Comparison of ENCODE assay signal across 26 mouse cellular contexts in genomic region chr12:91500475-91500874, GRCm38 (mm10).
DNase-seq lines count a peak whose midpoint lies in the region; ATAC-seq and TF ChIP-seq lines count a peak whose summit lies in the region.
"Had no signal": no experiment of that assay in that cellular context is flagged by ENCODE, and none has a peak within 500 bp of the region (broad histone marks: within the 10 kb centered on the region; RNA-seq: fewer than 3 reads in every experiment).

No protein-coding gene starts in this region.

- no peak overlapping the region for H3K9ac ChIP-seq in forebrain, embryonic 11.5 days (ENCODE audit: low read length)
- no peak overlapping the region for H3K9ac ChIP-seq in intestine, embryonic 15.5 days
- H3K9ac ChIP-seq in intestine, postnatal 0 days (ENCODE audit: low read depth, low read length): no peak overlapping the region
- H3K9ac ChIP-seq: embryonic facial prominence, embryonic 13.5 days; embryonic facial prominence, embryonic 15.5 days; forebrain, embryonic 12.5 days had no signal

- H3K36me3 ChIP-seq in forebrain, embryonic 10.5 days (replicated peaks): no peaks in the 10 kb centered on the region
- H3K36me3 ChIP-seq in forebrain, embryonic 11.5 days (ENCODE audit: control insufficient read depth, insufficient read depth, low read length): no peaks in the 10 kb centered on the region
- H3K36me3 ChIP-seq in intestine, embryonic 15.5 days: no peaks in the 10 kb centered on the region
- no peaks in the 10 kb centered on the region for H3K36me3 ChIP-seq in intestine, postnatal 0 days (ENCODE audit: control insufficient read depth, insufficient read depth)
- H3K36me3 ChIP-seq: embryonic facial prominence, embryonic 13.5 days; embryonic facial prominence, embryonic 15.5 days; forebrain, embryonic 12.5 days; G1E had no signal

- peaks cover 21% of the 10 kb centered on the region for H3K4me1 ChIP-seq in forebrain, embryonic 10.5 days
- peaks cover 3% of the 10 kb centered on the region; the same call in 1 of the 2 replicates for H3K4me1 ChIP-seq in forebrain, embryonic 11.5 days (replicated peaks; ENCODE audit: control insufficient read depth, insufficient read depth, low read length)
- no peaks in the 10 kb centered on the region for H3K4me1 ChIP-seq in intestine, embryonic 15.5 days (replicated peaks)
- H3K4me1 ChIP-seq in intestine, postnatal 0 days (replicated peaks; ENCODE audit: control insufficient read depth, insufficient read depth, low read length): no peaks in the 10 kb centered on the region

- H3K27me3 ChIP-seq in forebrain, embryonic 10.5 days (ENCODE audit: poor library complexity, severe bottlenecking): no peaks in the 10 kb centered on the region
- no peaks in the 10 kb centered on the region; the same call in 1 of the 2 replicates for H3K27me3 ChIP-seq in forebrain, embryonic 11.5 days (ENCODE audit: control insufficient read depth, insufficient read depth, low read length)
- H3K27me3 ChIP-seq in intestine, embryonic 15.5 days (replicated peaks): no peaks in the 10 kb centered on the region
- H3K27me3 ChIP-seq in intestine, postnatal 0 days (replicated peaks; ENCODE audit: control insufficient read depth, insufficient read depth, low read length): no peaks in the 10 kb centered on the region
- H3K27me3 ChIP-seq: CH12.LX; embryonic facial prominence, embryonic 13.5 days; embryonic facial prominence, embryonic 15.5 days; forebrain, embryonic 12.5 days had no signal

- DNase-seq in forebrain, embryonic 10.5 days (ENCODE audit: extremely low spot score, low spot score): no peak
- no peak for DNase-seq in forebrain, embryonic 11.5 days (ENCODE audit: low spot score)
- no peak for DNase-seq in spleen, postnatal 4 days (ENCODE audit: low spot score in 2 of 2)
- DNase-seq: adrenal gland, adult 8-10 months; adrenal gland, postnatal 25 days; B cell, adult 2 months; cerebellum, adult 11 months; cerebellum, adult 18-20 months; cerebellum, adult 8-10 months; cerebellum, adult 9-11 months; cerebellum, postnatal 14 days; cerebellum, postnatal 36 days; embryo, embryonic 11 days had no signal

- no peak for TF ChIP-seq CTCF in intestine, postnatal 0 days (IDR thresholded peaks at IDR 0.05; ENCODE audit: low read depth)

- no peak overlapping the region for H3K4me3 ChIP-seq in forebrain, embryonic 10.5 days
- H3K4me3 ChIP-seq in forebrain, embryonic 11.5 days (ENCODE audit: low read depth, low read length): no peak overlapping the region
- H3K4me3 ChIP-seq in intestine, embryonic 15.5 days (replicated peaks): no peak overlapping the region
- H3K4me3 ChIP-seq in intestine, postnatal 0 days (ENCODE audit: low read depth, low read length): no peak overlapping the region
- H3K4me3 ChIP-seq: embryonic facial prominence, embryonic 13.5 days; embryonic facial prominence, embryonic 15.5 days; erythroblast, embryonic 14.5 days; forebrain, embryonic 12.5 days had no signal

- ATAC-seq in forebrain, embryonic 11.5 days (replicated peaks; ENCODE audit: low FRiP score): no peak
- peak; percentile 76 for ATAC-seq in intestine, embryonic 15.5 days
- ATAC-seq in intestine, postnatal 0 days: peak; percentile 86
- ATAC-seq: activated CD4-positive, CD25-positive, alpha-beta regulatory T cell, adult 4 months; CD4-positive, CD25-positive, alpha-beta regulatory T cell, adult 4 months; forebrain, embryonic 14.5 days; forebrain, embryonic 16.5 days; Patski had no signal

- H3K4me2 ChIP-seq in forebrain, embryonic 11.5 days (ENCODE audit: low read depth, low read length, severe bottlenecking): no peak overlapping the region
- H3K4me2 ChIP-seq in intestine, embryonic 15.5 days (replicated peaks): no peak overlapping the region
- no peak overlapping the region for H3K4me2 ChIP-seq in intestine, postnatal 0 days (replicated peaks; ENCODE audit: low read depth)
- H3K4me2 ChIP-seq: embryonic facial prominence, embryonic 13.5 days; embryonic facial prominence, embryonic 15.5 days; forebrain, embryonic 12.5 days had no signal

- WGBS in forebrain, embryonic 10.5 days: 91% methylated on average over 2 of the region's 2 CpGs
- WGBS in forebrain, embryonic 11.5 days: 81% methylated on average over 2 of the region's 2 CpGs
- 79% methylated on average over 2 of the region's 2 CpGs for WGBS in intestine, embryonic 15.5 days
- 63% methylated on average over 2 of the region's 2 CpGs for WGBS in intestine, postnatal 0 days

- H3K9me3 ChIP-seq in forebrain, embryonic 10.5 days: no peaks in the 10 kb centered on the region
- no peaks in the 10 kb centered on the region for H3K9me3 ChIP-seq in forebrain, embryonic 11.5 days (ENCODE audit: control insufficient read depth, low read length)
- H3K9me3 ChIP-seq in intestine, embryonic 15.5 days: no peaks in the 10 kb centered on the region
- no peaks in the 10 kb centered on the region for H3K9me3 ChIP-seq in intestine, postnatal 0 days (ENCODE audit: control insufficient read depth)
- H3K9me3 ChIP-seq: embryonic facial prominence, embryonic 13.5 days; embryonic facial prominence, embryonic 15.5 days; forebrain, embryonic 12.5 days; G1E had no signal

- peak overlapping the region; percentile 40; the same call in 1 of the 2 replicates for H3K27ac ChIP-seq in forebrain, embryonic 10.5 days
- no peak overlapping the region for H3K27ac ChIP-seq in forebrain, embryonic 11.5 days (ENCODE audit: low read depth, low read length)
- no peak overlapping the region for H3K27ac ChIP-seq in intestine, embryonic 15.5 days
- no peak overlapping the region for H3K27ac ChIP-seq in intestine, postnatal 0 days (ENCODE audit: low read depth, low read length)
- H3K27ac ChIP-seq: embryonic facial prominence, embryonic 13.5 days; embryonic facial prominence, embryonic 15.5 days; forebrain, embryonic 12.5 days had no signal
